In genomic region chr13:90922751-90923612, GRCm38 (mm10) we compare ENCODE assay signal across 8 mouse cellular contexts. TPM values are rescaled to one million over a fixed set of nuclear protein-coding genes. Genes with fewer than 3 reads are reported as not detected.
DNase-seq lines count a peak whose midpoint lies in the region; ATAC-seq and TF ChIP-seq lines count a peak whose summit lies in the region.

Rps23 (plus strand) TSS chr13:90922958.

- peak within 1 kb of the TSS; percentile 87 for H3K27ac ChIP-seq in hindbrain, embryonic 13.5 days

- no peak for TF ChIP-seq CTCF in Patski (IDR thresholded peaks at IDR 0.05)

- in situ Hi-C loops in Patski (cut with MboI; ENCODE audit: low pct_unique_long_range_greater_than_20kb): no loop called here

- H3K4me3 ChIP-seq in hindbrain, embryonic 13.5 days: peak within 1 kb of the TSS; percentile 86

- POLR2A ChIA-PET in Patski (lab: Charles Lee): no interaction called here

- peak; percentile 93 for ATAC-seq in Patski
- peak; percentile 98 for ATAC-seq in hindbrain, embryonic 13.5 days (ENCODE audit: low FRiP score)

- peaks cover 6% of the 10 kb centered on the region for H3K4me1 ChIP-seq in hindbrain, embryonic 13.5 days (replicated peaks)

- H3K9me3 ChIP-seq in hindbrain, embryonic 13.5 days: no peaks in the 10 kb centered on the region

- peak within 1 kb of the TSS; percentile 67 for H3K4me2 ChIP-seq in hindbrain, embryonic 13.5 days

- H3K36me3 ChIP-seq in hindbrain, embryonic 13.5 days: peaks cover 32% of the 10 kb centered on the region

- CTCF ChIA-PET in Patski (lab: Charles Lee): interaction anchor here (1.3 kb wide), 1 partner anchor 12 kb away, joined by 4 read pairs; no protein-coding TSS in a partner anchor

- H3K9ac ChIP-seq in hindbrain, embryonic 13.5 days: peak within 1 kb of the TSS; percentile 94

- no peaks in the 10 kb centered on the region for H3K27me3 ChIP-seq in Patski
- no peaks in the 10 kb centered on the region for H3K27me3 ChIP-seq in hindbrain, embryonic 13.5 days

- DNase-seq in Patski (ENCODE audit: low read depth, low spot score): peak; percentile 86
- DNase-seq in cerebellum, postnatal 14 days: peak; percentile 92 to 94
- DNase-seq in frontal cortex, postnatal 14 days (ENCODE audit: low spot score in 2 of 2): peak; percentile 79 to 83
- peak; percentile 82 to 87 for DNase-seq in layer of hippocampus, postnatal 25 days (ENCODE audit: extremely low spot score in 1 of 2, low spot score in 1 of 2)
- DNase-seq in lung, postnatal 25 days (ENCODE audit: low spot score): peak; percentile 89
- peak; percentile 94 for DNase-seq in retina, embryonic 14.5 days (ENCODE audit: low spot score)
- peak; percentile 93 for DNase-seq in thymus, postnatal 4 days

- under 1% methylated on average over 57 of the region's 57 CpGs for WGBS in hindbrain, embryonic 13.5 days

RNA-seq across cellular contexts. Expression of gene Rps23, which starts in this region (rescaled TPM):
- polyA plus RNA-seq in Patski (2021): 197 TPM
- polyA plus RNA-seq in hindbrain, embryonic 13.5 days (2015; fragmentation: Nextera tagmentation; extraction: Ambion mirVana): 142 and 150 TPM in 2 replicates
- total RNA-seq in layer of hippocampus, postnatal 25 days (2021): 100 to 1,000 TPM; 207 to 248 TPM

Comparison
In these comparisons a context has a peak if more than half of its experiments do, and no peak if none do; other contexts are left out.
1. Peak in every context shown above with its lines: DNase-seq, ATAC-seq, H3K4me3 ChIP-seq and H3K27ac ChIP-seq.